Mouse (Mus musculus) lung, adult 2 months (tissue): ENCODE results near the gene Cadm1.

Source experiments
- CTCF ChIP-seq: fragments of 200-500 bp; IDR thresholded peaks from 2 replicates; pipeline ENCODE4 v1.5.1; 2011; ENCODE audit warnings: mild to moderate bottlenecking, low read length, control low read depth; ENCODE audit not compliant: insufficient read depth
- POLR2A ChIP-seq: fragments of 200-500 bp; IDR thresholded peaks from 2 replicates; pipeline ENCODE4 v1.6.1; 2011; ENCODE audit warnings: low read depth, mild to moderate bottlenecking, control low read depth, low read length, borderline replicate concordance; ENCODE audit errors: extremely low read depth

DNA sequence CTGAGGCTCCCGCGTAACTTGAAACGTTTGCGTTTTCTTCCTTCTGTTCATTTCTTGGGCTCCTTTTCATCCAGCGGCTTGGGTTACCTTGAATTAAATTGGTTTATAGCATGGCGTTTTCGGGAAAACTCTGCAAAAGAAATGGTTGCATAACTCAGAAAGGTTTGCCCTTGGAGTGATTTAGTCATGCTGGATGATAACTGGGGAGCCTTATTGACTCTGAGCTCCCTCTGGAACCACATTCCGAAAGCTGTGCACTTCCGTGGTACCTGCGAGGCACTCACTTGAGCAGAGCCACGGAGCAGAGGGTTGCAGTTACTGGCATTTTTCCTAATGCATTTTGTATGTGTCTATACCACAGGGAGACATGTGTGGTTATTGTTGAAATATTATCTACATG, 71.6 kb downstream of the Cadm1 start:
- TF ChIP-seq CTCF (no peak), POLR2A (no peak)
